17 mouse cellular contexts compared by ENCODE assay signal in genomic region chr14:64582822-64583221, GRCm38 (mm10).
DNase-seq lines count a peak whose midpoint lies in the region; ATAC-seq and TF ChIP-seq lines count a peak whose summit lies in the region.
"Had no signal": no experiment of that assay in that cellular context is flagged by ENCODE, and none has a peak within 500 bp of the region (broad histone marks: within the 10 kb centered on the region; RNA-seq: fewer than 3 reads in every experiment).

No protein-coding gene starts in this region.

- no peak for ATAC-seq in hindbrain, embryonic 12.5 days (ENCODE audit: low FRiP score)
- ATAC-seq in midbrain, embryonic 15.5 days (replicated peaks): no peak
- no peak for ATAC-seq in inflammation-experienced regulatory T-cells, adult 6 months
- ATAC-seq: intestine, embryonic 15.5 days; liver, embryonic 12.5 days had no signal

- no peak overlapping the region for H3K4me3 ChIP-seq in cerebellum, adult 2 months (replicated peaks; ENCODE audit: insufficient read depth, low read depth, low read length)
- H3K4me3 ChIP-seq in hindbrain, embryonic 12.5 days: no peak overlapping the region
- H3K4me3 ChIP-seq in midbrain, embryonic 15.5 days: no peak overlapping the region
- H3K4me3 ChIP-seq: intestine, embryonic 15.5 days; kidney, embryonic 15.5 days; liver, embryonic 12.5 days; lung, embryonic 15.5 days had no signal

- H3K4me2 ChIP-seq in hindbrain, embryonic 12.5 days (replicated peaks): no peak overlapping the region
- H3K4me2 ChIP-seq in midbrain, embryonic 15.5 days: peak overlapping the region; percentile 9; the same call in 1 of the 2 replicates
- H3K4me2 ChIP-seq: intestine, embryonic 15.5 days; kidney, embryonic 15.5 days; liver, embryonic 12.5 days; lung, embryonic 15.5 days had no signal

- 0 out of 2 replicates have a peak overlapping the region, but pooled peaks have one; percentile 36 for H3K9ac ChIP-seq in hindbrain, embryonic 12.5 days
- H3K9ac ChIP-seq in midbrain, embryonic 15.5 days: peak overlapping the region; percentile 16; the same call in 1 of the 2 replicates
- H3K9ac ChIP-seq: intestine, embryonic 15.5 days; kidney, embryonic 15.5 days; liver, embryonic 12.5 days; lung, embryonic 15.5 days had no signal

- peak overlapping the region; percentile 66 for H3K27ac ChIP-seq in cerebellum, adult 2 months (ENCODE audit: insufficient read depth, low read length)
- H3K27ac ChIP-seq in hindbrain, embryonic 12.5 days: peak overlapping the region; percentile 92
- H3K27ac ChIP-seq in midbrain, embryonic 15.5 days: peak overlapping the region; percentile 100
- H3K27ac ChIP-seq: intestine, embryonic 15.5 days; kidney, embryonic 15.5 days; liver, embryonic 12.5 days; lung, embryonic 15.5 days had no signal

- TF ChIP-seq CTCF in cerebellum, adult 2 months (IDR thresholded peaks at IDR 0.05; ENCODE audit: borderline replicate concordance, insufficient read depth, low read depth, low read length): no peak

- H3K4me1 ChIP-seq in cerebellum, adult 2 months (ENCODE audit: control insufficient read depth, insufficient read depth, low read length): peaks cover 24% of the 10 kb centered on the region
- peaks cover 51% of the 10 kb centered on the region for H3K4me1 ChIP-seq in hindbrain, embryonic 12.5 days
- H3K4me1 ChIP-seq in midbrain, embryonic 15.5 days: peaks cover 65% of the 10 kb centered on the region

- no peak for TF ChIP-seq POLR2A in cerebellum, adult 2 months (IDR thresholded peaks at IDR 0.05; ENCODE audit: borderline replicate concordance, insufficient read depth, low read length)

- DNase-seq in cerebellum, adult 2 months: no peak
- DNase-seq in cerebellum, postnatal 4 days (ENCODE audit: low spot score in 2 of 2): no peak
- DNase-seq in brain, adult 2 months (ENCODE audit: low read depth, low spot score): peak; percentile 52
- no peak for DNase-seq in urinary bladder, postnatal 10 days (ENCODE audit: low spot score)
- no peak for DNase-seq in kidney, postnatal 36 days
- DNase-seq: adrenal gland, postnatal 36 days; heart, adult 18-20 months; layer of hippocampus, adult 9-11 months; left cerebral cortex, postnatal 4 days; right cerebral cortex, adult 18-20 months had no signal

- no peaks in the 10 kb centered on the region for H3K36me3 ChIP-seq in hindbrain, embryonic 12.5 days
- H3K36me3 ChIP-seq in midbrain, embryonic 15.5 days (replicated peaks): no peaks in the 10 kb centered on the region
- H3K36me3 ChIP-seq: intestine, embryonic 15.5 days; kidney, embryonic 15.5 days; liver, embryonic 12.5 days; lung, embryonic 15.5 days had no signal

- 38% methylated on average over 4 of the region's 4 CpGs for WGBS in cerebellum, adult 2 months
- 28% methylated on average over 4 of the region's 4 CpGs for WGBS in hindbrain, embryonic 12.5 days
- WGBS in midbrain, embryonic 15.5 days: 20% methylated on average over 4 of the region's 4 CpGs

- H3K27me3 ChIP-seq in cerebellum, adult 2 months (ENCODE audit: control insufficient read depth, insufficient read depth, low read length): no peaks in the 10 kb centered on the region
- peaks cover 32% of the 10 kb centered on the region for H3K27me3 ChIP-seq in hindbrain, embryonic 12.5 days
- no peaks in the 10 kb centered on the region for H3K27me3 ChIP-seq in midbrain, embryonic 15.5 days (replicated peaks)

- H3K9me3 ChIP-seq in hindbrain, embryonic 12.5 days (replicated peaks): no peaks in the 10 kb centered on the region
- H3K9me3 ChIP-seq in midbrain, embryonic 15.5 days: no peaks in the 10 kb centered on the region
- H3K9me3 ChIP-seq: intestine, embryonic 15.5 days; kidney, embryonic 15.5 days; liver, embryonic 12.5 days; lung, embryonic 15.5 days had no signal
